Mouse (Mus musculus) liver, embryonic 11.5 days (tissue): ENCODE results near the gene Ifrd2. TPM values are rescaled to one million over a fixed set of nuclear protein-coding genes. Genes with fewer than 3 reads are reported as not detected.

Experiments used
- ATAC-seq: fragments of 200-750 bp; cut with Nextera tagmentation; replicated peaks from 2 replicates; pipeline ENCODE4 v1.8.0; 2017; ENCODE audit warnings: moderate number of reproducible peaks, mild to moderate bottlenecking, moderate TSS enrichment, moderate library complexity; ENCODE audit not compliant: low FRiP score
- DNase-seq: peaks from one replicate; pipeline ENCODE4 v3.0.0-alpha.2; 2017; ENCODE audit warnings: low spot score
- H3K27ac ChIP-seq: fragments of 300-500 bp; sonication (generic); 2 replicates; pipeline ENCODE4 v1.5.1; 2014; ENCODE audit warnings: mild to moderate bottlenecking, low read depth, low read length, control low read depth
- H3K27me3 ChIP-seq: fragments of 300-500 bp; sonication (generic); replicated peaks from 2 replicates; pipeline ENCODE4 v1.6.1; 2014; ENCODE audit warnings: low read length, mixed read lengths; ENCODE audit not compliant: control insufficient read depth, insufficient read depth
- H3K36me3 ChIP-seq: fragments of 300-500 bp; sonication (generic); 2 replicates; pipeline ENCODE4 v1.6.1; 2014; ENCODE audit warnings: mild to moderate bottlenecking, low read length, moderate library complexity, mixed read lengths; ENCODE audit not compliant: control insufficient read depth, insufficient read depth
- H3K4me1 ChIP-seq: fragments of 300-500 bp; sonication (generic); replicated peaks from 2 replicates; pipeline ENCODE4 v1.6.1; 2014; ENCODE audit warnings: low read length, mixed read lengths; ENCODE audit not compliant: control insufficient read depth, insufficient read depth
- H3K4me2 ChIP-seq: fragments of 300-500 bp; sonication (generic); 2 replicates; pipeline ENCODE4 v1.6.1; 2014; ENCODE audit warnings: mild to moderate bottlenecking, control low read depth, moderate library complexity
- H3K4me3 ChIP-seq: fragments of 300-500 bp; sonication (generic); 2 replicates; pipeline ENCODE4 v1.5.1; 2014; ENCODE audit warnings: low read depth, low read length, control low read depth
- H3K9ac ChIP-seq: fragments of 300-500 bp; sonication (generic); 2 replicates; pipeline ENCODE4 v1.6.1; 2014; ENCODE audit warnings: low read depth, low read length, control low read depth
- H3K9me3 ChIP-seq: fragments of 300-500 bp; sonication (generic); 2 replicates; pipeline ENCODE4 v1.6.1; 2016; ENCODE audit warnings: low read length, inconsistent platforms, mixed read lengths; ENCODE audit not compliant: control insufficient read depth
- WGBS: fragments of 180-500 bp; shearing (Covaris S2); extraction: QIAGEN DNeasy Blood & Tissue Kit; methylation state at CpG from one replicate; pipeline ENCODE4 v1.1.7; 2014; 5-methylcytosine and 5-hydroxymethylcytosine counted together
- polyA plus RNA-seq: library from polyadenylated mRNA; unstranded; fragments of >200 nt; fragmentation: Nextera tagmentation; extraction: Ambion mirVana; gene quantifications from 2 replicates; pipeline ENCODE4 v1.2.1, GENCODE M21; 2014

Gene Ifrd2
- polyA plus RNA-seq, 1 experiment from 2014 or later = 219 TPM

DNA sequence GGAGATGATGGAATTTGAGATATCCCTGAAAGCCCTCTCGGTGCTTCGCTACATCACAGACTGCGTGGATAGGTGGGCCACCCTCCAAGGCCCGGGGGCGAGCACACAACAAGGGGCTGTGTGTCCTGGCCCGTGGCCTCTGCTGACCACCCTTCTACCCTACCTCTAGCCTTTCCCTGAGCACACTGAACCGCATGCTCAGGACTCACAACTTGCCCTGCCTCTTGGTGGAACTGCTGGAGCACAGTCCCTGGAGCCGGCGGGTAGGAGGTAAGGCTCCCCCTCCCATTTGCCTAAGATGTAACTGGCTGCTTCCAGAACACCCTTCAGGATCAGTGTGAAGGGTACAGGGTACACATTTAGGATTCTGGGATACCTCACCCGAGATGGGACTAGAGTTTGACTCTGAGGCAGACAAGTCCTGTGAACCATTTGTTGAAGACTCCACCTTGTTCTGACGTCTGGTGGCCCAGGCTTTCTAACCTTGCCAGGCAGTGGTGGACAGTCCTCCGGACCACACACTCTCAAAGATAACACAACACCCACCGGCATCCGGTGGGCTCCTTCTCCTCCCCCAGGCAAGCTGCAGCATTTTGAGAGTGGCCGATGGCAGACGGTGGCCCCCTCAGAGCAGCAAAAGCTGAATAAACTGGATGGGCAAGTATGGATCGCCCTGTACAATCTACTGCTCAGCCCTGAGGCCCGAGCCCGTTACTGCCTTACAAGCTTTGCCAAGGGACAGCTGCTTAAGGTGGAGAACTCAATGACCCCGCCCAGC is 38.0 kb upstream of the Ifrd2 start:
- peaks cover 4% of the 10 kb centered on the region; the same call in 1 of the 2 replicates for H3K36me3 ChIP-seq
- DNase-seq (no peak), ATAC-seq (no peak)
- no peak overlapping the region for H3K4me3 ChIP-seq
- H3K4me2 ChIP-seq = no peak overlapping the region
- H3K9me3 ChIP-seq = no peaks in the 10 kb centered on the region
- peaks cover 7% of the 10 kb centered on the region; the same call in 1 of the 2 replicates for H3K27me3 ChIP-seq
- no peak overlapping the region for H3K9ac ChIP-seq
- H3K4me1 ChIP-seq = peaks cover 43% of the 10 kb centered on the region
- H3K27ac ChIP-seq = no peak overlapping the region
- 80% methylated on average over 20 of the region's 20 CpGs for WGBS

DNA sequence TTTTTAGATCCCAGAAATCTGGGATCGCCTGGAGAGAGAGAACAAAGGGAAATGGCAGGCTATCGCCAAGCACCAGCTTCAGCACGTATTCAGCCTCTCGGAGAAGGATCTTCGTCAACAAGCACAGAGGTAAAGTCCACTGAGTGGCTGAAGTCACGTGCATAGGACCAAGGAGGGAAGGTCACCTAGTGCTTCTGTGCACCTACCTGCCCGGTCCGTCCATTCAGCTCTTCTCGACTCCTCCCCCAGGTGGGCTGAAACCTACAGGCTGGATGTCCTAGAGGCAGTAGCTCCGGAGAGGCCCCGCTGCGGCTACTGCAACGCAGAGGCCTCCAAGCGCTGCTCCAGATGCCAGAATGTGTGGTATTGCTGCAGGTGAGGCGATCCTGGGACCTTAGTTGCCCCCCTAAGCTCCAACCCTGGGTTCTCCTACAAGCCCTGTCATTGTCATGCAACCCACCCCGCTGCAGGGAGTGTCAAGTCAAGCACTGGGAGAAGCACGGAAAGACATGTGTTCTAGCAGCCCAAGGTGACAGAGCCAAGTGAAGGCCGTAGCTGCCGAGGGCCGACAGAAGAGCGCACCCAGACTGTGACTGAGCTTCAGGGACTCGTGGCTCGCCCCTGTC is 36.8 kb upstream of the Ifrd2 start:
- Histone ChIP-seq H3K9ac (peak overlapping the region; percentile 81), H3K4me1 (peaks cover 43% of the 10 kb centered on the region), H3K9me3 (no peaks in the 10 kb centered on the region), H3K27ac (no peak overlapping the region), H3K4me3 (peak overlapping the region; percentile 61), H3K27me3 (peaks cover 7% of the 10 kb centered on the region; the same call in 1 of the 2 replicates), H3K4me2 (peak overlapping the region; percentile 99), H3K36me3 (no peaks in the 10 kb centered on the region)
- 37% methylated on average over 23 of the region's 23 CpGs for WGBS
- DNase-seq (no peak), ATAC-seq (no peak)

DNA sequence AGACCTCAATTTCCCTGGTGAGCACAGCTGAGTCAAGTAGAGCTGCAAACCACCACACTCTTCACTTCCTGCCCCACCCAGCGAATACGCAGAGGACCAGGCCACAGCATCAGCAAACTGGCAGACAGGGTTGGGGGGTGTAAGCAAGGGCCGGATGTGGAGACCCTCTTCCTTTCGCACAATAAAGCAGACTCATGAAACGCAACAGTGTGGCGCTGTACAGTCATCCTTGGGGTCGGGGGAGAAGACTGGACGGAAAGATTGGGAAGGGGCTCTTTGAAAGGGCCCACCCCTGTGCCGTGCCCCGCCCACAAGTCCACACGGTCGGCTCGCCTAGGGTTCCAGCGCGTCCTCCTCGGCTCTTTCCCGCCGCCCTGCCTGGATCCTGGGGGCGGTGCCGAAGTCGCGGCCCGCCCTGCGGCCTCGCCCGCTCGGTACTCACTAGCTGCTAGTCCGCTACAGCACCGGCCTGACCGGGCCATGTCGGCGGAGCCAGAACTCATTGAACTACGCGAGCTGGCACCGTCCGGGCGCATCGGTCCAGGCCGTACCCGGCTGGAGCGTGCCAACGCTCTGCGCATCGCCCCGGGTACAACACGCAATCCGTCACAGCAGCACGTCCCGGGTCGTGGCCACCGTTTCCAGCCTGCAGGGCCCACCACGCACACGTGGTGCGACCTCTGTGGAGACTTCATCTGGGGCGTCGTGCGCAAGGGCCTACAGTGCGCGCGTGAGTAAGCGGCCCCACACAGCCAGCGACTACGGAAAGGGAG is 36.1 kb upstream of the Ifrd2 start, which contains the start of gene Rassf1:
Gene Rassf1, plus strand, starts transcription at position 439 of the 773 bp plus-strand sequence.
- under 1% methylated on average over 58 of the region's 63 CpGs for WGBS
- Histone ChIP-seq H3K27me3 (peaks cover 7% of the 10 kb centered on the region; the same call in 1 of the 2 replicates), H3K4me1 (peaks cover 50% of the 10 kb centered on the region), H3K9ac (peak within 1 kb of the TSS; percentile 81), H3K4me3 (peak within 1 kb of the TSS; percentile 61), H3K4me2 (peak within 1 kb of the TSS; percentile 99), H3K9me3 (no peaks in the 10 kb centered on the region), H3K27ac (peak within 1 kb of the TSS; percentile 63), H3K36me3 (no peaks in the 10 kb centered on the region)
- ATAC-seq = peak; percentile 50
- peak; percentile 77 for DNase-seq

DNA sequence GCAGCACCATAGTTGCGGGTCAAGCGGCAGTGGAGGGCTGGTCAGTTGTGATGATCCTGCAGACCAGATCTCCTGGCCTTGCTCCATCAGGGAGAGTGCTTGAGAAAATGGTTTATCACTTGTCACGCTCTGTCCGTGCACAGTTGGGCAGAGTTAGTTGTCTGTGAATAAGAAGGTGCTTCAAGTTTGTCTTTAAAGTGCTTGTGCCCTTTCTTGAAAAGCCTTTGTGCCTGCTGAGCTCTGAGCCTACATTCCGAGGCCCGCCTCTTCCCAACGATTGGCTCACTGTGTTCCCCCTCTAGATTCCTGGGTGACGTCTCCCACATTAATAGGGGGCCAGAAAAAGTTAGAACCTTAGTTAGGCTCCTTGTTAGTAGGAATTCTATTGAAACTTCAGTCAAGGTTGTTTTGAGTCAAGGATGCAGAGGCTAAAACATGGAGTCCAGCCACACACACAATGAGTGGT is 35.5 kb upstream of the Ifrd2 start:
- Histone ChIP-seq H3K36me3 (peaks cover under 1% of the 10 kb centered on the region), H3K9me3 (no peaks in the 10 kb centered on the region), H3K27me3 (peaks cover 7% of the 10 kb centered on the region; the same call in 1 of the 2 replicates), H3K4me2 (peak overlapping the region; percentile 99), H3K9ac (peak overlapping the region; percentile 81), H3K27ac (peak overlapping the region; percentile 63), H3K4me1 (peaks cover 54% of the 10 kb centered on the region), H3K4me3 (peak overlapping the region; percentile 61)
- no peak for DNase-seq
- no peak for ATAC-seq
- 21% methylated on average over 8 of the region's 8 CpGs for WGBS

DNA sequence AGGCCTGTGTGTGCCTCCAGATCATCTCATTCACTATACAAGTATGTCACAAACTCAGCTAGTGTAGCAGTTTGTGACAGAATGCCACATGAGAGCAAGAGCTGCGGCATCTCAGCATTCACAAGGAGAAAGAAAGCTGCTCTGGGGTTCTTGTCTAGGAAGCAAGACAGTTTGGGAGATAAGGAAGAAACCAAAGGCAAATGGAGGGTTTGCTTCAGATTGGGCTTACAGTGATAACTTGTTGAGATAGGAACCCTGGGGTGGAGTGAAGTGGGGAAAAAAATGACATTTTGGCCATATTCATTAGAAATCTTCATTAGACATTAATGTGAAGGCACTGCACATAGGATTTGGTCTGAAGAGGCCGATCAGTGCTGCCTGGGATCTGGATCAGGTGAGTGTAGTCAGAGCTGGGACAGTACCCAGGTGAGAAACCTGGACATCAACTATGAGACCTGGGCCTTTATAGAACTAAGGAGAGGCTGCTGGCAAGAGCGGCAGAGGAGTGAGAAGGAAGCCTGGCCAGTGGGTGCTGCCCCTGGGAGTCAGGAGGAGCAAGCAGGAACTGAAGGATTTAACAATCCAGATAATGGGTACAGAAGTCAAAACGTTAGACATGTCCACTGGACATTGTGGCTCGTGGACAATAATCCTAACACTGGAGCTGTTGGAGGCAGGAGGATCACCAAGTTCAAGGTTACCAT is 34.6 kb upstream of the Ifrd2 start:
- no peaks in the 10 kb centered on the region for H3K9me3 ChIP-seq
- H3K27ac ChIP-seq = no peak overlapping the region
- H3K4me2 ChIP-seq = peak overlapping the region; percentile 99
- no peak overlapping the region for H3K9ac ChIP-seq
- H3K36me3 ChIP-seq = peaks cover 10% of the 10 kb centered on the region
- WGBS = 65% methylated on average over 5 of the region's 5 CpGs
- H3K4me3 ChIP-seq = peak overlapping the region; percentile 79
- ATAC-seq (no peak), DNase-seq (no peak)
- peaks cover 7% of the 10 kb centered on the region; the same call in 1 of the 2 replicates for H3K27me3 ChIP-seq
- H3K4me1 ChIP-seq = peaks cover 48% of the 10 kb centered on the region

DNA sequence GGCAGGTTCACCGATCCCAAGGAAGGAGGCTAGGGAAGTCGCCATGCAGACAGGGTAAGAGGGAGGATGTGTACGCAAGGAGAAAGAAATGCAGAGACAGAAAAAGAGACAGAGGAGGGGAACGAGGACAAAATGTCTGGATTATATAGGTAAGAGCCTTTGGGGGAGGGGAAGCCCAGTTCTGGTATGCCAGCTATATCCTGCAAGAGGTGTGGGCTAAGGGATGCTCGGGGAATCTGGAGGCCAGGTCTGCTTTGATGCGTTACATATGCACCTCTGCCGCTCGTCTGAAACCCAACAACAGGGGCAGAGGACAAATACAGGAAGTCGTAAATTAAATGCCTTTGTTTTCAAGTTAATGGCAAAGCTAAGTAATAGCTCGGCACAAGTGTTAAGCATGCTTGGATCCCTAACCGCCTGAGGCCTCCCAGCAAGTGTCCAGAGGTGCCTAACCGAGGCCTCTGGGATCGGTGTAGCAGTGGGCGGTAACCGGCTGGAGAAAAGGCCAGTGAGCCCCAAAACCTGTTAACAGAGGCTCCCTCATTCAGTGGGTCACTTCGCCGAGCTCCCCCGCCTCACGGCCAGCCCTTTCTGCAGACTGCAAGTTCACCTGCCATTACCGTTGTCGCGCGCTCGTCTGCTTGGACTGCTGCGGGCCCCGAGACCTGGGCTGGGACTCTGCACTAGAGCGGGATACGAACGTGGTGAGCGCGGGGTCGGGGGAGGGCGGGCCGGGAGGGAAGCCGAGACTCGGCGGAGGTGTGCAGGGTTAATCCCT is 33.7 kb upstream of the Ifrd2 start:
- 0 out of 2 replicates have a peak, but pooled peaks cover 4% of the 10 kb centered on the region for H3K27me3 ChIP-seq
- peaks cover 18% of the 10 kb centered on the region for H3K36me3 ChIP-seq
- peak overlapping the region; percentile 79 for H3K4me3 ChIP-seq
- peak overlapping the region; percentile 99 for H3K4me2 ChIP-seq
- peak overlapping the region; percentile 95 for H3K27ac ChIP-seq
- peak overlapping the region; percentile 81 for H3K9ac ChIP-seq
- H3K4me1 ChIP-seq = peaks cover 48% of the 10 kb centered on the region
- 5% methylated on average over 37 of the region's 37 CpGs for WGBS
- H3K9me3 ChIP-seq = no peaks in the 10 kb centered on the region
- ATAC-seq (peak; percentile 46), DNase-seq (no peak)

DNA sequence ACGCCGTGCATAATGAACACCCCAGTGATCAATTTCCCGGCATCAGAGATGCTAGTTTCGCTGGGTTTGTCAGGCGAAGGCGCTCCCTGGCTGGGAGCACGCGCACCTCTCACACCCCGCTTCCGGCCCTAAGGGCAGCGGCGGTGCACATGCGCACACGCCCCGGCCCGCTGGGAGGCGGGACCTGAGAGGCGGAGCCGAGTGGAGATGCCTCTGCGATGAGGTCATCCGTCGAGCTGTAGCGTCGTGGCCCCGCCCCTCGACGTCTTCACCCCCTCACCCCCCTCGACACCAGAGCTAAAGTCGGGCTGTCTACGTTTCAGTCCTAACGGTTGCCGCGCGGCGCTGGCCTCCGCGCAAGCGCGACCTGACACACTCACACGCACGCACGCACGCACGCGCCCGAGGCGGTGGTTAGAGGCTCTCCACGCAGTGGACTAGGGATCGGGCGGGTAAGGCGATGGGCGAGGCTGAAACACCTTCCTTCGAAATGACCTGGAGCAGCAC is 33.1 kb upstream of the Ifrd2 start:
- H3K9me3 ChIP-seq = no peaks in the 10 kb centered on the region
- H3K4me2 ChIP-seq = peak overlapping the region; percentile 99
- under 1% methylated on average over 53 of the region's 53 CpGs for WGBS
- H3K27me3 ChIP-seq = no peaks in the 10 kb centered on the region
- DNase-seq (peak; percentile 93), ATAC-seq (peak; percentile 88)
- peak overlapping the region; percentile 89 for H3K9ac ChIP-seq
- H3K4me3 ChIP-seq = peak overlapping the region; percentile 79
- H3K36me3 ChIP-seq = peaks cover 25% of the 10 kb centered on the region
- peak overlapping the region; percentile 95 for H3K27ac ChIP-seq
- peaks cover 48% of the 10 kb centered on the region for H3K4me1 ChIP-seq
